Mouse (Mus musculus) liver, embryonic 12.5 days (tissue): ENCODE measurements around the gene Cntnap2. TPM values are rescaled to one million over a fixed set of nuclear protein-coding genes. Genes with fewer than 3 reads are reported as not detected.
"Not testable (repeated sequence)": the region's sequence is repeated elsewhere in the genome, so short reads cannot be mapped to it uniquely, and the experiment has no call there.

ENCODE experiments used
- ATAC-seq: fragments of 200-750 bp; cut with Nextera tagmentation; 2 replicates; pipeline ENCODE4 v1.8.0; 2017; ENCODE audit warnings: moderate number of reproducible peaks, mild to moderate bottlenecking, moderate library complexity
- H3K27ac ChIP-seq: fragments of 300-500 bp; sonication (generic); 2 replicates; pipeline ENCODE4 v1.5.1; 2016; ENCODE audit warnings: mild to moderate bottlenecking
- H3K27me3 ChIP-seq: fragments of 300-500 bp; sonication (generic); replicated peaks from 2 replicates; pipeline ENCODE4 v1.6.1; 2016; ENCODE audit warnings: mild to moderate bottlenecking, moderate library complexity
- H3K36me3 ChIP-seq: fragments of 300-500 bp; sonication (generic); 2 replicates; pipeline ENCODE4 v1.6.1; 2016; ENCODE audit warnings: mild to moderate bottlenecking, moderate library complexity
- H3K4me1 ChIP-seq: fragments of 300-500 bp; sonication (generic); 2 replicates; pipeline ENCODE4 v1.6.1; 2016
- H3K4me2 ChIP-seq: fragments of 300-500 bp; sonication (generic); 2 replicates; pipeline ENCODE4 v1.6.1; 2016; ENCODE audit warnings: mild to moderate bottlenecking, moderate library complexity
- H3K4me3 ChIP-seq: fragments of 300-500 bp; sonication (generic); 2 replicates; pipeline ENCODE4 v1.5.1; 2016; ENCODE audit warnings: mild to moderate bottlenecking, moderate library complexity
- H3K9ac ChIP-seq: fragments of 300-500 bp; sonication (generic); 2 replicates; pipeline ENCODE4 v1.6.1; 2016; ENCODE audit warnings: mild to moderate bottlenecking, moderate library complexity
- H3K9me3 ChIP-seq: fragments of 300-500 bp; sonication (generic); replicated peaks from 2 replicates; pipeline ENCODE4 v1.6.1; 2016; ENCODE audit warnings: mild to moderate bottlenecking, moderate library complexity
- WGBS: fragments of 180-500 bp; shearing (Covaris S2); methylation state at CpG from one replicate; pipeline ENCODE4 v1.1.7; 2016; ENCODE audit not compliant: insufficient replicate concordance; 5-methylcytosine and 5-hydroxymethylcytosine counted together
- polyA plus RNA-seq: library from polyadenylated mRNA; unstranded; fragments of >200 nt; fragmentation: Nextera tagmentation; extraction: Ambion mirVana; gene quantifications from 2 replicates; pipeline ENCODE4 v1.2.1, GENCODE M21; 2016

Cntnap2 gene
- polyA plus RNA-seq, 1 experiment from 2014 or later, result 0.63 TPM

GRCm38 (mm10) chr6:47259626-47260114 lies 2200.5 kb downstream of the Cntnap2 start:
- Histone ChIP-seq H3K27me3 (no peaks in the 10 kb centered on the region), H3K9ac (no peak overlapping the region), H3K4me2 (no peak overlapping the region), H3K4me3 (no peak overlapping the region), H3K27ac (no peak overlapping the region), H3K36me3 (no peaks in the 10 kb centered on the region), H3K4me1 (peaks cover 17% of the 10 kb centered on the region), H3K9me3 (no peaks in the 10 kb centered on the region)
- WGBS, result 21% methylated on average over 3 of the region's 3 CpGs
- ATAC-seq, result no peak

- H3K4me1 ChIP-seq, result peaks cover 13% of the 10 kb centered on the region
- WGBS, result 44% methylated on average over 3 of the region's 3 CpGs
- H3K27me3 ChIP-seq, result no peaks in the 10 kb centered on the region
- no peaks in the 10 kb centered on the region for H3K36me3 ChIP-seq
- no peaks in the 10 kb centered on the region for H3K9me3 ChIP-seq
- no peak overlapping the region for H3K9ac ChIP-seq
- H3K4me3 ChIP-seq, result no peak overlapping the region
- H3K27ac ChIP-seq, result no peak overlapping the region
- no peak for ATAC-seq
- H3K4me2 ChIP-seq, result no peak overlapping the region
Measured at GRCm38 (mm10) chr6:47267236-47267635, 2208.1 kb downstream of the Cntnap2 start.

DNA sequence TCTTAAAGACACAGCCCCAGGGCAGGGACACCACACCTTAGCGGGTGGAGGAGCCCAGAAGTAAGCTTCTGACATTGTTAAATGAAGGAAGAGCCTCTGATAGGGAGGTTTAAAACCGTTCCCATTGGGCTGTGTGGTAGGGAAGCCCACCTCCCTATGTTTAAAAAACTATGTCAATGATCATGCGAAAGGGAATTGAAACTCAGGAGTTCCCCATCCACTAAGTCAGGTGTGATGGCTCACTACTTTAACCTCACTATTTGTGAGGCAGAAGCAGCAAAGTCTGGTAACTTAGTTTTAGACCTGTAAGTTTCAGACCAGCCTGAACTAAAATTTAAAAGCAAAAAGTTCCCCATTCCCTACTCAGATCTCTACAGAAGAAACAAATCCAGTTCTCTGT lies 2210.3 kb downstream of the Cntnap2 start:
- no peak overlapping the region for H3K4me3 ChIP-seq
- no peaks in the 10 kb centered on the region for H3K27me3 ChIP-seq
- H3K9me3 ChIP-seq, result no peaks in the 10 kb centered on the region
- no peak overlapping the region for H3K27ac ChIP-seq
- peaks cover 13% of the 10 kb centered on the region for H3K4me1 ChIP-seq
- no peak overlapping the region for H3K4me2 ChIP-seq
- no peak overlapping the region for H3K9ac ChIP-seq
- ATAC-seq, result no peak
- 58% methylated on average over 3 of the region's 3 CpGs for WGBS
- no peaks in the 10 kb centered on the region for H3K36me3 ChIP-seq

DNA sequence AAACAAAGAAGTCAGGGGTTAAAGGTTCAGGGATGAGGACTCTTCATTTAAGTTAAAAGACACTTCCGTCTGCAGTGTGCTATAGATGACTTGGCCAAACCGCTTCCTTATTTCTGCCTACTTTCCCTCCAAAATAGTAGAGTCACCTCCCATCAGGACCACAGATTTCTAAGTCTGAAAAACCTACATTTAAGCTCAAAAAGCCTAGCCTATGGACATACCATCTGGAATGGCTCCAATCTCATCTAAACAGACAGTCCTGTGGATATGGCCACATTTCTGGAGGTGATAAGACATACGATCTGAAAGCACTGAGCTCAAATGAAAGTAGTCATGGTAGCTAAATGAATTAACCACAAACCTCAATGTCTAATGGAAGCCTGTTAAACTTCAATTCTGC lies 2212.4 kb downstream of the Cntnap2 start:
- ATAC-seq, result no peak
- no peak overlapping the region for H3K27ac ChIP-seq
- H3K4me3 ChIP-seq, result no peak overlapping the region

DNA sequence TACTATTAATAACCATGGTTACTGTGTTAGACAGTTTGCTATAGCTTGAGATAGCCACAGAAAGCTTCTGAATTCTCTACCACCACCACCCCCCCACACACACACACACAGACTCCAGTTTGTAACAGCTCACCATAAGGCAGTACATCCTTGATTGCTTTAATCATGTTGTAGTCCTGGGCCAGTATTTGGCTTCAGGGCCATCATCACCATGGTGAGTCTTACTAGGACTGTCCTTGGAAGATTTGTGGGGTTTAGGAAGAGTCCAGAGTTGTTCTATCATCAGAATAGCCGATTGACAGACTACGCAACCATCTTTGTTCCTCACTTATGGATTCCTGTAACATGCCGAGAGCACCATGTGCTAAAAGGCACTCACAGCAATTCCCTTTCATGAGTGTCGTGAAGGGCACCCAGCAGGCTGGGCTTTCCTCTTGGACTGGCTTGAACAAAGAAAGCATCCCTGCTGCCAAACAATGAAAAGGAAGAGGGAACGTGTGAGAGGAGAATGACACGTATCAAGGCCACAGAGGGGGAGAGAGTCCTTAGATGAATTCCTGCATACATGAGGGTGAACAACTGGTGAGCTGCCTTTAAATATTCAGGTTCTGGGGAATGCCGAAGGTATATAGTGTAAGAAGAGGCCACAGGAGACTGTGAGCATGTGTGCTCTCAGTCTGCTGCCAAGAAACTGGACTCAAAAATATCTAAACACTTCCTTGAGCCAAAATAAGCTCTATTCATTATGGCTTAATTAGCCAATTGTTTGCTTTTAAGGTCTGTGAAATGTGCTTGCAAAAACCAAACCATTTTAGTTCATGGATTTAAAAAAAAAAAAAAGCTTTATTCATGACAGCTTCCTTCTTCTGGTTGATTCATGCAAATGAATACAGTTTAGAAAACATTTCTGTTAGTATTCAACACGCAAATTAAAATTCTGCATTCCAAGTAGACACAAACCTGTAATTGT lies 2213.7 kb downstream of the Cntnap2 start:
- H3K4me3 ChIP-seq, result no peak overlapping the region
- H3K27ac ChIP-seq, result no peak overlapping the region
- 67% methylated on average over 8 of the region's 8 CpGs for WGBS
- no peak overlapping the region for H3K4me2 ChIP-seq
- H3K27me3 ChIP-seq, result no peaks in the 10 kb centered on the region
- no peaks in the 10 kb centered on the region for H3K36me3 ChIP-seq
- peaks cover 8% of the 10 kb centered on the region for H3K4me1 ChIP-seq
- no peak for ATAC-seq
- H3K9ac ChIP-seq, result no peak overlapping the region
- H3K9me3 ChIP-seq, result no peaks in the 10 kb centered on the region

More for the DNA sequence above, 2212.4 kb downstream of the Cntnap2 start:
- Histone ChIP-seq H3K4me2 (no peak overlapping the region), H3K4me1 (peaks cover 8% of the 10 kb centered on the region), H3K36me3 (no peaks in the 10 kb centered on the region), H3K9me3 (no peaks in the 10 kb centered on the region), H3K27me3 (no peaks in the 10 kb centered on the region), H3K9ac (no peak overlapping the region)
- 40% methylated on average over 3 of the region's 3 CpGs for WGBS

DNA sequence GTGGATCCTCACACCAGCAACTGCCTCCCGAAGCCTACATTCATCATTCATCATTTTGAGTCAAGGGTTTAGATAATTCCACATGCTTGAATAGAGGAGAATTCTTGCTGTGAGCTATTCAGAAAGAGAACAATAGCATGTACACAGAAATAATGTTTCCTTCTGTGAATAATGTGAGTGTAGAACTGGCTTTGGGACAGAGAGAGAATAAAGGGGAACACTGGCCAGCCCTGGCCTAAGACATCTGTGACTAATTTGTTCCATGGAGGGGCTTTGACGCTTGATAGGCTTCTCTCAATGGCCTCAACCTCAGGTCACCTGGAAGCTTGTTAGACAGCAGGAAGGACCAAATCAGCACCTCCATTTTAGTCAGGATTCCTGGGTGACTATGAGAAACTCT lies 2215.9 kb downstream of the Cntnap2 start:
- H3K27me3 ChIP-seq, result no peaks in the 10 kb centered on the region
- H3K36me3 ChIP-seq, result no peaks in the 10 kb centered on the region
- no peak for ATAC-seq
- no peak overlapping the region for H3K27ac ChIP-seq
- WGBS, result 46% methylated on average over 2 of the region's 2 CpGs
- peaks cover 8% of the 10 kb centered on the region for H3K4me1 ChIP-seq
- H3K4me2 ChIP-seq, result no peak overlapping the region
- no peaks in the 10 kb centered on the region for H3K9me3 ChIP-seq
- H3K4me3 ChIP-seq, result no peak overlapping the region
- H3K9ac ChIP-seq, result no peak overlapping the region

- no peak for ATAC-seq
Measured at GRCm38 (mm10) chr6:47279183-47279582, 2220.0 kb downstream of the Cntnap2 start.

DNA sequence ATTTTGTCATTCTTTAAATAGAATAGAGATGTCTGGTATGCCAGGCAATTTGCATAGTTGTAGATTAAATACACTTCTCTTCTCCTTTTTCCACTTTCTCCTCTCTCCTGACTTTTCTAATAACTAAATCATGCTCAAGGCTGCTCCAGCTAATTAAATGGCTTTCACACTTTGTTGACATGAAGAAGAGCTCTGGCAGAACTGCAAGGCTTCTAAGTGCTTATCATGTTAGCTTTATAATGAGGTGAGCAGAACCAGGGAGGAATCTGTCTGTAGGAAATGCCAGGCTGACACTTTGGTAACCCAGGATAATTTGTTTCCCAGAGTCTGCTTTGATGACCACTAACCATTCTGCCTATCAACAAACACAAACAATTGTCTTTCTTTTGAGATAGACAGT lies 2222.4 kb downstream of the Cntnap2 start:
- no peak overlapping the region for H3K27ac ChIP-seq
- H3K9me3 ChIP-seq, result no peaks in the 10 kb centered on the region
- H3K9ac ChIP-seq, result no peak overlapping the region
- no peak overlapping the region for H3K4me3 ChIP-seq
- no peaks in the 10 kb centered on the region for H3K4me1 ChIP-seq
- no peaks in the 10 kb centered on the region for H3K36me3 ChIP-seq
- no peak for ATAC-seq
- H3K27me3 ChIP-seq, result no peaks in the 10 kb centered on the region
- no peak overlapping the region for H3K4me2 ChIP-seq

More at GRCm38 (mm10) chr6:47279183-47279582, 2220.0 kb downstream of the Cntnap2 start:
- Histone ChIP-seq H3K27ac (no peak overlapping the region), H3K4me1 (no peaks in the 10 kb centered on the region), H3K4me2 (no peak overlapping the region), H3K4me3 (no peak overlapping the region), H3K36me3 (no peaks in the 10 kb centered on the region), H3K9me3 (no peaks in the 10 kb centered on the region), H3K27me3 (no peaks in the 10 kb centered on the region), H3K9ac (no peak overlapping the region)
- 47% methylated on average over 1 of the region's 1 CpGs for WGBS

DNA sequence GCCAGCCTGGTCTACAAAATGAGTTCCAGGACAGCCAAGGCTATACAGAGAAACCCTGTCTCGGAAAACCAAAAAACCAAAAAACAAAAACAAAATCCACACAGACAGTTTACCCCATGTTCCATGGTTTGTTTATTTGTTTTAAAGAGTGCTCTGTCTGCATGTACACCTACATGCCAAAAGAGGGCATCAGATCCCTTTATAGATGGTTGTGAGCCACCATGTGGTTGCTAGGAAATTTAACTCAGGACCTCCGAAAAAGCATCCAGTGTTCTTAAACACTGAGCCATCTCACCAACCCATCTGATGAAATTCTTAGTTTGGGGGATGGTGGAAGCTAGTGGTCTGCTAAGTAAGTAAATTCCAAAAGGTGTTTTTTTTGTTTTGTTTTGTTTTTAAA lies 2225.6 kb downstream of the Cntnap2 start:
- H3K9ac ChIP-seq, result no peak overlapping the region
- no peak overlapping the region for H3K4me3 ChIP-seq
- H3K4me1 ChIP-seq, result no peaks in the 10 kb centered on the region
- ATAC-seq, result no peak
- H3K27me3 ChIP-seq, result no peaks in the 10 kb centered on the region
- WGBS, result 38% methylated on average over 2 of the region's 2 CpGs
- H3K9me3 ChIP-seq, result no peaks in the 10 kb centered on the region
- no peak overlapping the region for H3K27ac ChIP-seq
- no peak overlapping the region for H3K4me2 ChIP-seq
- H3K36me3 ChIP-seq, result no peaks in the 10 kb centered on the region

- H3K4me3 ChIP-seq, result no peak overlapping the region
- H3K9me3 ChIP-seq, result no peaks in the 10 kb centered on the region
- H3K9ac ChIP-seq, result no peak overlapping the region
- H3K36me3 ChIP-seq, result no peaks in the 10 kb centered on the region
- H3K27ac ChIP-seq, result no peak overlapping the region
- H3K4me2 ChIP-seq, result no peak overlapping the region
- ATAC-seq, result no peak
- H3K4me1 ChIP-seq, result no peaks in the 10 kb centered on the region
- WGBS, result 45% methylated on average over 1 of the region's 1 CpGs
- no peaks in the 10 kb centered on the region for H3K27me3 ChIP-seq
Measured at GRCm38 (mm10) chr6:47285742-47286141, 2226.6 kb downstream of the Cntnap2 start.

- H3K27ac ChIP-seq, ATAC-seq, H3K9me3 ChIP-seq, H3K27me3 ChIP-seq, H3K4me1 ChIP-seq, H3K4me2 ChIP-seq, H3K4me3 ChIP-seq, H3K9ac ChIP-seq, H3K36me3 ChIP-seq: not testable (repeated sequence)
- 58% methylated on average over 12 of the region's 12 CpGs for WGBS
Measured at GRCm38 (mm10) chr6:47286247-47286967, 2227.2 kb downstream of the Cntnap2 start.

- Histone ChIP-seq H3K27ac (no peak overlapping the region), H3K4me2 (no peak overlapping the region), H3K9ac (no peak overlapping the region), H3K4me3 (no peak overlapping the region), H3K4me1 (no peaks in the 10 kb centered on the region), H3K27me3 (no peaks in the 10 kb centered on the region), H3K9me3 (no peaks in the 10 kb centered on the region), H3K36me3 (no peaks in the 10 kb centered on the region)
- ATAC-seq, result no peak
- WGBS, result 50% methylated on average over 1 of the region's 1 CpGs
Measured at GRCm38 (mm10) chr6:47287722-47288121, 2228.6 kb downstream of the Cntnap2 start.
